Mouse (Mus musculus) hindbrain, embryonic 13.5 days (tissue): ENCODE measurements around the gene Slc1a2. TPM values are rescaled to one million over a fixed set of nuclear protein-coding genes. Genes with fewer than 3 reads are reported as not detected.

Experiments
- ATAC-seq: fragments of 200-750 bp; cut with Nextera tagmentation; 2 replicates; pipeline ENCODE4 v1.8.0; 2017; ENCODE audit warnings: moderate TSS enrichment; ENCODE audit not compliant: low FRiP score
- H3K27ac ChIP-seq: fragments of 300-500 bp; sonication (generic); 2 replicates; pipeline ENCODE4 v1.5.1; 2015; ENCODE audit warnings: inconsistent platforms, mild to moderate bottlenecking, moderate library complexity
- H3K27me3 ChIP-seq: fragments of 300-500 bp; sonication (generic); 2 replicates; pipeline ENCODE4 v1.6.1; 2015; ENCODE audit warnings: mild to moderate bottlenecking, inconsistent platforms
- H3K36me3 ChIP-seq: fragments of 300-500 bp; sonication (generic); 2 replicates; pipeline ENCODE4 v1.6.1; 2015; ENCODE audit warnings: mild to moderate bottlenecking, inconsistent platforms
- H3K4me1 ChIP-seq: fragments of 300-500 bp; sonication (generic); replicated peaks from 2 replicates; pipeline ENCODE4 v1.6.1; 2015; ENCODE audit warnings: inconsistent platforms
- H3K4me2 ChIP-seq: fragments of 300-500 bp; sonication (generic); 2 replicates; pipeline ENCODE4 v1.6.1; 2015; ENCODE audit warnings: inconsistent platforms, mild to moderate bottlenecking, moderate library complexity
- H3K4me3 ChIP-seq: fragments of 300-500 bp; sonication (generic); 2 replicates; pipeline ENCODE4 v1.5.1; 2015; ENCODE audit warnings: mild to moderate bottlenecking, inconsistent platforms
- H3K9ac ChIP-seq: fragments of 300-500 bp; sonication (generic); 2 replicates; pipeline ENCODE4 v1.6.1; 2015; ENCODE audit warnings: mild to moderate bottlenecking, inconsistent platforms
- H3K9me3 ChIP-seq: fragments of 300-500 bp; sonication (generic); 2 replicates; pipeline ENCODE4 v1.6.1; 2016; ENCODE audit warnings: inconsistent platforms
- WGBS: fragments of 180-500 bp; shearing (Covaris S2); methylation state at CpG from one replicate; pipeline ENCODE4 v1.1.7; 2015; 5-methylcytosine and 5-hydroxymethylcytosine counted together
- polyA plus RNA-seq: library from polyadenylated mRNA; unstranded; fragments of >200 nt; fragmentation: Nextera tagmentation; extraction: Ambion mirVana; gene quantifications from 2 replicates; pipeline ENCODE4 v1.2.1, GENCODE M21; 2015

Gene Slc1a2
- polyA plus RNA-seq, 1 experiment from 2014 or later: 25.2 TPM

DNA sequence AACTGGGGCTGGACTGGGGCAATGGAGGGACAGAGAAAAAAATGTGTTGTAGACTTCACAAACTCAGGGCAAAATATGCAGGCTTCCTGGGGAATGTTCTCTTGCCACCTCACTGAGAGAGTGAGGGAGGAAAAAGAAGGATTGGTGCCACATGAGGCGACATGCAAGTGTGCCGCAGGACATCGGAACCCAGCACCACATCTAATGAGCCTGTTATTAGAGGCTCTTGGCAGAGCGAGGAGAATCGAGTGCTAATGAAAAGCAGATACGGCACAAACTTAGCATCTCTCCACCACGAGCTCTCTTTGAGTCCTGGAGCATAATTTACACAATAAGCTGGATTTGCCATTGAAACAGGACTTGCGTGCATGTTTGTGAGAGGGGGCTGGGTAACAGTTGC is 72.3 kb downstream of the Slc1a2 start:
- no peak for ATAC-seq
- H3K4me3 ChIP-seq: no peak overlapping the region
- no peaks in the 10 kb centered on the region for H3K9me3 ChIP-seq
- H3K36me3 ChIP-seq: no peaks in the 10 kb centered on the region
- peaks cover 21% of the 10 kb centered on the region for H3K4me1 ChIP-seq
- no peaks in the 10 kb centered on the region for H3K27me3 ChIP-seq
- H3K4me2 ChIP-seq: no peak overlapping the region
- no peak overlapping the region for H3K27ac ChIP-seq
- WGBS: 62% methylated on average over 8 of the region's 8 CpGs
- H3K9ac ChIP-seq: no peak overlapping the region

DNA sequence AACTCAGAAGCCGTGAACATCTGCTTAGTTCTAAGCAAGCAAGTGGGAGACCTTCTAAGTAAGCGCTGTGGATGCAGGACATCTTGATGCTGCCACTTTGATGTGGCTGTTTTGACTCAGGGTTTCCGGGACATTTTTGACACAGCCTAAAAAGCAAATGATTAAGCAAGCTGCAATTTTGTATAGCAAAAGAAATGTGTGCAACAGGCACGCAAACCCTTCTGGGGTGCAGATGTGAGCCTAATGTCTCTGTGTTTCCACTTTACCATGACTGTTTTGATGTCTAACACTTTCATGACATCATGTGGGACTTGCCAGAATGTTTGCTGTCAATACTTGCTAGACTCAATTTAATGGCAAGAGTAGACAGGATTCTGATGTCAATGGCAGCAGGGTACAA is 74.7 kb downstream of the Slc1a2 start:
- no peak overlapping the region for H3K4me2 ChIP-seq
- WGBS: 90% methylated on average over 4 of the region's 4 CpGs
- no peak overlapping the region for H3K27ac ChIP-seq

DNA sequence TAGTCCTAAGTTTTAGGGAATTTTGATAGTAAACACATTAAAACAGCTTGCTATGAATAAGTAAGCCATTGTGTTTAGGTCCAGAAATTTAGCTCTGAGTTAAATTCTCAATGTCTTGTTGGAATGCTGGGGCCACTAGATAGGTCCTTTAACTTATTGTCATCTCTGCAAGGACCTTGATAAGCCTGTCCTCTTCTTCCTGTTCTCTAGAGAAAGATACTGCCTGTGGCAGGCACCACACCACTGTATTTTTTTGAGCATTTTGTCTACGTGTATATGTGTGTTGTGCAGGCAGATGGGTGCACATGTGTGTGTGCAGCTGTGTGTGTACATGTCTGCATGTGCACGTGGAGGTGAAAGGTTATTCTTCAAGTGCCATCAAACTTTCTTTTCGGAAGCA is 75.6 kb downstream of the Slc1a2 start:
- Histone ChIP-seq H3K4me2 (no peak overlapping the region), H3K9ac (no peak overlapping the region), H3K9me3 (no peaks in the 10 kb centered on the region), H3K36me3 (peaks cover 17% of the 10 kb centered on the region), H3K27me3 (no peaks in the 10 kb centered on the region), H3K27ac (no peak overlapping the region), H3K4me1 (peaks cover 21% of the 10 kb centered on the region), H3K4me3 (no peak overlapping the region)
- WGBS: 85% methylated on average over 3 of the region's 3 CpGs
- no peak for ATAC-seq

More for the DNA sequence above, 74.7 kb downstream of the Slc1a2 start:
- Histone ChIP-seq H3K4me3 (no peak overlapping the region), H3K9me3 (no peaks in the 10 kb centered on the region), H3K4me1 (peaks cover 21% of the 10 kb centered on the region), H3K27me3 (no peaks in the 10 kb centered on the region), H3K9ac (no peak overlapping the region), H3K36me3 (peaks cover 15% of the 10 kb centered on the region)
- ATAC-seq: no peak

DNA sequence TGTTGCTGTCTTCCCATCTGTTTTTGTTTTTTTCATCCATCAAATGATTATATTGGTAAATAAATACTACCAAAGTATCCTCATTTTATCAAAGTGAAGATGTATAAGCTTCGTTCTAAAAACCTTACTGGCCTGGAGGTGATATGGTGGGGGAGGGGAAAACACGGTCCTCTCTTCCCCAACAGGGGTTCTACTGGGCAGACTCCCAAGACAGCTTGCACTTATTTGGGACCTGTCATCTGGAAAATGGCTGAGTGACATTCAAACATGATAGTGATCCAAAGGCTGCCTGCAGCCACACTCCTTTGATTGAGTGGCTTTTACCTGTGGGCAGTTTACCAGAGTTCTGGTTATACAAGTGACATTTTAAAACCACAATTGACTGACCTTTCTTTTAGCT is 76.6 kb downstream of the Slc1a2 start:
- ATAC-seq: no peak
- Histone ChIP-seq H3K27me3 (no peaks in the 10 kb centered on the region), H3K27ac (no peak overlapping the region), H3K4me2 (no peak overlapping the region), H3K9ac (no peak overlapping the region), H3K4me3 (no peak overlapping the region), H3K36me3 (peaks cover 22% of the 10 kb centered on the region), H3K9me3 (no peaks in the 10 kb centered on the region), H3K4me1 (peaks cover 20% of the 10 kb centered on the region)
- WGBS: 68% methylated on average over 2 of the region's 2 CpGs

DNA sequence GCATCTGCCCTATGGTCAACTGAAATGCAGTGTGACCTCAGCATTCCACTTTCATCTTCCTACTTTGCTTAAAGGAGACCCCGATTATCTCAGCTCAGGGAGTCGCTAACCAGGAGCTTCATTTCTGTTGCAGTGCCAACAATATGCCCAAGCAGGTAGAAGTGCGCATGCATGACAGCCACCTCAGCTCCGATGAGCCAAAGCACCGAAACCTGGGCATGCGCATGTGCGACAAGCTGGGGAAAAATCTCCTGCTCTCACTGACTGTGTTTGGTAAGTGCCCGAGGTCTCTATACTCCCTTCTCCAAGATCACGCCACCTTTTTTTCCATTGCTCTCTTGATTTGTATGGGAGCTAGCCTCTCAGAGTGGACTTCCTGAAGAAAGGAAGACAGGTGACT is 77.4 kb downstream of the Slc1a2 start:
- H3K4me2 ChIP-seq: no peak overlapping the region
- H3K4me3 ChIP-seq: no peak overlapping the region
- H3K9ac ChIP-seq: no peak overlapping the region
- H3K27ac ChIP-seq: no peak overlapping the region
- H3K9me3 ChIP-seq: no peaks in the 10 kb centered on the region
- H3K36me3 ChIP-seq: peaks cover 28% of the 10 kb centered on the region
- 95% methylated on average over 9 of the region's 9 CpGs for WGBS
- H3K27me3 ChIP-seq: no peaks in the 10 kb centered on the region
- peaks cover 12% of the 10 kb centered on the region for H3K4me1 ChIP-seq
- no peak for ATAC-seq

DNA sequence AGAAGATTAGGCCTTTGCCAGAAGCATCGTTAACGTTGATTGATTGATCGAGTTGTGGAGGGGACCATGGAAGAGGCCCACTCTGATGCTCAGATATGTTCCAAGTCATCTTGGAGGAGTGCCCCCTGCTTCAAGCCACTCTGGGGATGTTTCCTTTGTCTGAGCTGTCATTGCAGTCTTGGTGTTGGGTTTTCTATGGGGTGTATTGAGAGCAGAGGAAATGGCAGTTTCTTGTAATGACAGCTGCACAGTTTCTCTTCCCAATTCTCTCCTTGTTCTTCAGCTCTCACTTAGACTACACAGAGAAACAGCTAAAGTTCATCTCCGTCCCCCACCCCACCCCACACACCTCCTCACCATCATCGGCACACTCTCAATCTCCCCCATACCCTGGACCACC is 78.0 kb downstream of the Slc1a2 start:
- 90% methylated on average over 5 of the region's 5 CpGs for WGBS
- ATAC-seq: no peak

DNA sequence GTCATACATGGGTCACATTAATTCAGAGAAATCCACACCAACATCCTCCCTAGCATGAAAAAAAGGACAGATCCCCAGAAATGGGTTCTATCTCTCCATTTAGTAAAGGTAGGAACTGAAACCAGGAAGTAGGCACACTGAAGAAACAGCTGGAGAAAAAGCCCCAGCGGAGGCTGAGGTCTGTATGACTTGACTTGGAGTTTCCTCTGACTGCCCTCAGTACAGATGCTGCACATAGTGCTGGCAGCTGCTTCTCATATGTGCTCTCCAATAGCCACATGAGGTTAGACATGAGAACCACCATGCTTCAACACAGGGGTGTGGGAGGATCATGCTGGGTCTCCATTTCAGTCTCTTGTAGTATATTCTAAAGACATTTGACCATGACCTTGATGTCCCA is 80.4 kb downstream of the Slc1a2 start:
- no peak for ATAC-seq
- H3K4me3 ChIP-seq: no peak overlapping the region
- H3K27me3 ChIP-seq: no peaks in the 10 kb centered on the region
- H3K4me1 ChIP-seq: no peaks in the 10 kb centered on the region
- WGBS: 100% methylated on average over 1 of the region's 1 CpGs
- H3K9me3 ChIP-seq: no peaks in the 10 kb centered on the region
- peaks cover 38% of the 10 kb centered on the region for H3K36me3 ChIP-seq
- H3K27ac ChIP-seq: no peak overlapping the region
- no peak overlapping the region for H3K4me2 ChIP-seq
- no peak overlapping the region for H3K9ac ChIP-seq

More for the DNA sequence above, 78.0 kb downstream of the Slc1a2 start:
- Histone ChIP-seq H3K9me3 (no peaks in the 10 kb centered on the region), H3K27me3 (no peaks in the 10 kb centered on the region), H3K4me2 (no peak overlapping the region), H3K9ac (no peak overlapping the region), H3K4me1 (peaks cover 6% of the 10 kb centered on the region; the same call in 1 of the 2 replicates), H3K36me3 (peaks cover 32% of the 10 kb centered on the region), H3K27ac (no peak overlapping the region), H3K4me3 (no peak overlapping the region)

DNA sequence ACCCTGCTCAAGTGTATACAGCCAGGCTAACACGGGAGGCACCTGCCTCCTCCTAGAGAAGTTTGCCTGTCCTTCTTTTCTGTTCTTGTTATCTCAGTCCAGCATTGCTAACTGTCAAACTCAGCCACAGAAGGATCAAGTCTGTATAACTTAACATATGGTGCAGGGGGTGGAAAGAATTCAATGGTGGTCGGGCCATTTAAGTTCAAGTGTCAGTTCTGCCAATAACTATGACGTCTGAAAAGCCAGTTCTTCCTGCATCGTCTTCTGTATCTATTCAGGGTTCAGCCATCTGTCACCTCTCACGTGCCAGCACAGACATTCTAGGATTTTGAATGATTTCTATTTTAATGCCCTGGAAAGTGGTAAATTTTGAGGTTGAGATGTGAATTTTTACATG is 84.2 kb downstream of the Slc1a2 start:
- Histone ChIP-seq H3K4me2 (no peak overlapping the region), H3K4me3 (no peak overlapping the region), H3K36me3 (peaks cover 28% of the 10 kb centered on the region), H3K4me1 (peaks cover 15% of the 10 kb centered on the region), H3K9me3 (no peaks in the 10 kb centered on the region), H3K9ac (no peak overlapping the region), H3K27ac (no peak overlapping the region), H3K27me3 (no peaks in the 10 kb centered on the region)
- no peak for ATAC-seq
- WGBS: 73% methylated on average over 5 of the region's 5 CpGs

DNA sequence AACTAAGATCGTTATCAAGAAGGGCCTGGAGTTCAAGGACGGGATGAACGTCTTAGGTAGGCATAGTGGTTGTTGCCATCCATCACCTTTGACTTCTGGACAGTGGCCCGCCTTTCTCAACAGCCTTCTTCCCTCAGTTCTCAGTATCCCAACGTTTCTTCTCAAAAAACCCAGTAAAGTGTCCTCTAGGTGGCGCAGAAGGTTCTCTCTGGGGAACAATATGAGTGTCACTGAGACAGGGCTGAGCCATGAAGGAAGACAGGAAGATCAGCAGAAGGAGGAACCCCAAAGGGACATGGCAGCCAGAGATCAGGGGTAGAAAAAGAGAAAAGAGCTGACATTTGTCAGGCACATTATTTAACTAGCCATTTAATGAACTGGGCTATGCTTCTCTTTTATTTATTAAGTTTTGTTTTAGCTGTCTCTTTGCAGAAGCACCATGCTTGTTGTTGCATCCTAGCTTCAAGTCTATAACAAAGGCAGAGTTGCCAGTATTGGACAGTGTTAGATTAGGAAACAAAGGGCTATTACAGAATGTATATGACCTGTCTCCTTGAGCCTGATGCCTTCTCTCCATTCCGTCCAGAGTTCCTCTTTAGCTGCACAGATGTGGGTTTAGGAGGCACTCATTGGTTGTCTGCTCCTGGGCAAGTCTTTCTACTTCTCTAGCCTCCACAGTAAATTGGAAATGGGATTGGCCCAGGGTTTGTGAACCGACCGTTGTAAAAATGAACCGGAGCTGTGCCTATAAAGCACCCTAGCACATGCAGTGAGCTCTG is 85.6 kb downstream of the Slc1a2 start:
- WGBS: 59% methylated on average over 10 of the region's 10 CpGs
- peak overlapping the region; percentile 68 for H3K27ac ChIP-seq

DNA sequence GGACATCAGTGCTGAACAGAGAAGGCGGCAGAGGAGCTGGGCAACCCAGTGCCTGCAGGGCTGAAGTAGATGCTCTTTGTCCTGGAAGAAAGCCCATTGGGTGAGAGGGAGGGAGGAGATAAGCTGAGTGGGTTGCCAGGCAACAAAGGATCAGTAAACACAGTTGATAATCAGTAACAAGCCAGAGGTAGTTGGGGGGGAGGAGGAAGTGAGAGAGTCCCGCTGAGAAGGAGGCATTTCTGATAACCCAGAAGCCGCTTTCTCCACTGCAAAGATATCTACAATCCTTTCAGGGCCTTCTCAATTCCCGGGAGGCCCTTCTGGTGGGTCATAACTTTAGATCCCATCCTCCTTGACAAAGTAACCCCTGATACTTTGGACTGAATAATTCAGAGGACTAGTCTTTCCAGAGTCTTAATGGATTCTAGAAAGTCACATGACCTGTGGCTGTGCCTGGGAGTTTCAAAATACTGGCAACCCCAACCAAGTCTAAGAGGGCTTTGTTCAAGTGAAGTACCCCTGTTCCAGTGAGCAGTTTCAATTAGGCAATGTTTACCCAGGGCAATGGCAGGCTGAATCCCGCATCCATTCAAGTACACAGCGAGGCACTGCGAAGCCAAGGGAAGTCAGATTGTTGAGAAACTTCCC is 86.9 kb downstream of the Slc1a2 start:
- Histone ChIP-seq H3K4me2 (peak overlapping the region; percentile 17; the same call in 1 of the 2 replicates), H3K36me3 (peaks cover 27% of the 10 kb centered on the region), H3K27me3 (no peaks in the 10 kb centered on the region), H3K9me3 (no peaks in the 10 kb centered on the region), H3K27ac (peak overlapping the region; percentile 68), H3K9ac (no peak overlapping the region), H3K4me3 (no peak overlapping the region), H3K4me1 (peaks cover 15% of the 10 kb centered on the region)
- WGBS: 7% methylated on average over 7 of the region's 7 CpGs
- ATAC-seq: peak; percentile 95

More for the DNA sequence above, 85.6 kb downstream of the Slc1a2 start:
- ATAC-seq: no peak
- Histone ChIP-seq H3K4me1 (peaks cover 15% of the 10 kb centered on the region), H3K36me3 (peaks cover 30% of the 10 kb centered on the region), H3K27me3 (no peaks in the 10 kb centered on the region), H3K9me3 (no peaks in the 10 kb centered on the region), H3K9ac (no peak overlapping the region), H3K4me3 (no peak overlapping the region), H3K4me2 (no peak overlapping the region)

DNA sequence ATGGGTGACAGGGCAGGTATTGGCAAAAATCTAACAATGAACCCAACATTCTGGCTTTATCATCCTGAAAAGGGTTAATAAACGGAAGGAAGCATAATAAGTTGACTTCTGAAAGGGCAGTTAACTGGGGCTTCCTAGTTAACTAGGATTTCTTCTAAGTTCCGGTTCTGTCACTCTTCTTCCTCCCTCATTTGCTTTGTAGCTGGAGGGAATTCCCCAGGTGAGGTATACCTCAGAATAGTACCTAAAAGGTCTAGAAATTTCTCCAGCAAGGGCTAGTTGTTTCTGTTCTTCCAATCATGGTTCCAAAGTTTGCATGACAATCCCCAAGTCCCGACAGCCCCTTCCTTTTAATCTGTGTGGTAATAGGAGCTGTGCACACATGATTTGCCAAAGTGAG is 89.3 kb downstream of the Slc1a2 start:
- H3K36me3 ChIP-seq: peaks cover 29% of the 10 kb centered on the region
- H3K9ac ChIP-seq: no peak overlapping the region
- no peaks in the 10 kb centered on the region for H3K27me3 ChIP-seq
- H3K9me3 ChIP-seq: no peaks in the 10 kb centered on the region
- H3K4me3 ChIP-seq: no peak overlapping the region
- no peak overlapping the region for H3K27ac ChIP-seq
- WGBS: 86% methylated on average over 3 of the region's 3 CpGs
- no peak for ATAC-seq
- H3K4me1 ChIP-seq: peaks cover 15% of the 10 kb centered on the region
- no peak overlapping the region for H3K4me2 ChIP-seq

DNA sequence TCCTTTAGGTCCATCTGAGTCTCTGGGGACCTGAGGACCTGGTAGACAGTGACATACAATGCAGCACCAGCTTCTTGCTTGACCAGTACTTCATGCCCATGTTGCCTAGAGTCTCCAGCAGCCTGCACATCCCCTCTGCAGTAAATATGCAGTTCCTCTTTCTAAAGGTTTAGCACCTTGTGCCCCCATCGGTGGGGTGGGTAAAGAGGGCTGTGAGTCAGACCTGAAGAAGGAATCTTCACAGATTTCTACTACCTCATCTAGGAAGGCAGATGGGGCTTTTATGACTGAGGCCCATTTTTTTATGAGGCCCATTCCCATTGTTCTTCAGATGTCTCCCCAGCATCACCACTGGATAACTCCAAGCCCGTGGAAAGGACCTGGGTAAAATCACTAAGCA is 91.5 kb downstream of the Slc1a2 start:
- Histone ChIP-seq H3K4me1 (peaks cover 8% of the 10 kb centered on the region), H3K4me2 (no peak overlapping the region), H3K27me3 (no peaks in the 10 kb centered on the region), H3K27ac (no peak overlapping the region), H3K9me3 (no peaks in the 10 kb centered on the region), H3K9ac (no peak overlapping the region), H3K36me3 (peaks cover 25% of the 10 kb centered on the region), H3K4me3 (no peak overlapping the region)
- no peak for ATAC-seq
- WGBS: 84% methylated on average over 2 of the region's 2 CpGs

DNA sequence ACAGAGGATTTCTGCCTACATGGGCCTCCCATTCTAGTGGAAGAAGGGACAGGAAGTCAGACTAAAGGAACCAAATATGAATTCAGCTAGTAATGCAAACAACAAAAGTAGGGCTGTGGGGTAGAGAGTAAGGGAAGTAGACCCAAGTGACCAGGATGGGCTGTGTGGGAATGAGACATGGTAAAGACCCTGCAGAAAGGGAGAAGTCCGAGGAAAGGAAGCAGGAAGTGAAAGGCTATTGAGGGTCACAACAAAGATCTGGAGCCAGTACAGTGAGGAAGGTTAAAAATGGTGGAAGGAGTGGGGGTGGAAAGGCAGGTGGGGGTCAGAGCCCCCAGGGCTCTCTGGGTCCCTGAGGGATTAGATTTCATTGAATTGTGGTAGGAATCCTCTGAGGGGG is 93.4 kb downstream of the Slc1a2 start:
- Histone ChIP-seq H3K27ac (no peak overlapping the region), H3K9me3 (no peaks in the 10 kb centered on the region), H3K4me1 (no peaks in the 10 kb centered on the region), H3K27me3 (no peaks in the 10 kb centered on the region), H3K4me2 (no peak overlapping the region), H3K9ac (no peak overlapping the region), H3K36me3 (peaks cover 28% of the 10 kb centered on the region), H3K4me3 (no peak overlapping the region)
- WGBS: 79% methylated on average over 1 of the region's 1 CpGs
- ATAC-seq: no peak
